Mouse (Mus musculus) myocyte (in vitro differentiated cells): ENCODE results near the gene Lrrc40. TPM values are rescaled to one million over a fixed set of nuclear protein-coding genes. Genes with fewer than 3 reads are reported as not detected.
"Not testable (repeated sequence)": the region's sequence is repeated elsewhere in the genome, so short reads cannot be mapped to it uniquely, and the experiment has no call there.

ENCODE experiments used
- H3K27me3 ChIP-seq: one replicate; pipeline ENCODE4 v1.6.1; 2011; ENCODE audit not compliant: control insufficient read depth, insufficient read depth, insufficient read length
- H3K36me3 ChIP-seq: one replicate; pipeline ENCODE4 v1.6.1; 2011; ENCODE audit not compliant: control insufficient read depth, insufficient read depth
- H3K4me2 ChIP-seq: one replicate; pipeline ENCODE4 v1.6.1; 2011; ENCODE audit warnings: low read depth, control low read depth
- H3K4me3 ChIP-seq: one replicate; pipeline ENCODE4 v1.5.1; 2011; ENCODE audit warnings: mild to moderate bottlenecking, control low read depth, moderate library complexity
- H3K79me2 ChIP-seq: one replicate; pipeline ENCODE4 v1.6.1; 2011; ENCODE audit not compliant: control insufficient read depth, insufficient read depth
- H3ac ChIP-seq: one replicate; pipeline ENCODE4 v1.6.1; 2011; ENCODE audit not compliant: control insufficient read depth, insufficient read length
- CEBPB ChIP-seq: IDR thresholded peaks from 2 replicates; pipeline ENCODE4 v1.6.1; 2011; ENCODE audit warnings: mild to moderate bottlenecking, moderate library complexity; ENCODE audit not compliant: poor library complexity, insufficient read depth, severe bottlenecking
- E2F4 ChIP-seq: IDR thresholded peaks from one replicate; pipeline ENCODE4 v1.6.1; 2011; ENCODE audit warnings: mild to moderate bottlenecking, control low read depth, moderate library complexity; ENCODE audit not compliant: insufficient read depth
- MAX ChIP-seq: IDR thresholded peaks from one replicate; pipeline ENCODE4 v1.6.1; 2011; ENCODE audit warnings: low read depth, mild to moderate bottlenecking, control low read depth
- MYOD1 ChIP-seq, 3 experiments: IDR thresholded peaks; one replicate each; pipeline ENCODE4 v1.6.1; 2011; ENCODE audit warnings: control low read depth in 2 of 3, low read depth in 2 of 3, mild to moderate bottlenecking in 2 of 3, moderate library complexity in 1 of 3; ENCODE audit not compliant: insufficient read length in 2 of 3, control insufficient read depth in 1 of 3
- MYOG ChIP-seq, 3 experiments: IDR thresholded peaks; one replicate each; pipeline ENCODE4 v1.6.1; 2011; ENCODE audit warnings: control low read depth in 2 of 3, low read depth in 2 of 3, mild to moderate bottlenecking in 2 of 3; ENCODE audit not compliant: insufficient read length in 2 of 3, control insufficient read depth in 1 of 3, insufficient read depth in 1 of 3
- POLR2A ChIP-seq: IDR thresholded peaks from one replicate; pipeline ENCODE4 v1.6.1; 2011; ENCODE audit warnings: low read depth, mild to moderate bottlenecking, control low read depth, moderate library complexity; ENCODE audit not compliant: insufficient read length
- POLR2AphosphoS2 ChIP-seq: IDR thresholded peaks from one replicate; pipeline ENCODE4 v1.6.1; 2011; ENCODE audit warnings: low read depth, control low read depth; ENCODE audit not compliant: insufficient read length
- REST ChIP-seq: IDR thresholded peaks from one replicate; pipeline ENCODE4 v1.6.1; 2011; ENCODE audit warnings: mild to moderate bottlenecking, control low read depth, moderate library complexity; ENCODE audit not compliant: insufficient read depth, insufficient read length
- SRF ChIP-seq: IDR thresholded peaks from one replicate; pipeline ENCODE4 v1.6.1; 2011; ENCODE audit warnings: low read depth; ENCODE audit not compliant: control insufficient read depth, insufficient read length
- TCF12 ChIP-seq: IDR thresholded peaks from one replicate; pipeline ENCODE4 v1.6.1; 2011; ENCODE audit warnings: mild to moderate bottlenecking, control low read depth; ENCODE audit not compliant: poor library complexity, insufficient read depth, severe bottlenecking
- TCF3 ChIP-seq: IDR thresholded peaks from one replicate; pipeline ENCODE4 v1.6.1; 2011; ENCODE audit warnings: low read depth, control low read depth; ENCODE audit not compliant: insufficient read length
- USF1 ChIP-seq: IDR thresholded peaks from one replicate; pipeline ENCODE4 v1.6.1; 2011; ENCODE audit warnings: low read depth, mild to moderate bottlenecking, control low read depth, moderate library complexity
- polyA plus RNA-seq: library from polyadenylated mRNA; unstranded; fragments of >200 nt; fragmentation: generic; extraction: Trizol; gene quantifications from one replicate; pipeline ENCODE4 v1.2.1, GENCODE M21; 2012; ENCODE audit warnings: missing spikeins

Lrrc40 gene
- polyA plus RNA-seq, 1 experiment: 6.4 TPM

DNA sequence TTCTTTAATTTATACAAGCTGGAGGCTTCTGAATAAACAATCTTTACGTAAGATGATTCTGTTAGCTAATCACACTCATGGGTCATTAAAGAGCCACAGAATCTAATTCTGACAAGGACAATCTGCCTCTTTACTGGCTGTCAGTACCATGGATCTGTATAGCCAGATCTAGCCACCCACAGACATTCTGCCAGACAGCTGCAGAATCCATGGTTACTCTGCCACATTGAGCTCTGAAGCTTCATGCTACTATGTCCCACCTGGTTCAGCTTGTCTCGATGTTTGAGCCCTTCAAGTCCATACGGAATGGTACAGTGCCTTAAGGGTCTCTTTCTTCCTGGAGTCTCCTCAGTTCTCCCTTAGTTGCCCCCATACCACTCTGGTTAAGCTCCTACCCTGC is 55.1 kb downstream of the Lrrc40 start:
- no peak for TF ChIP-seq MYOD1 (IDR thresholded peaks at IDR 0.05; ENCODE audit: control insufficient read depth in 1 of 3, insufficient read length in 2 of 3, low read depth in 2 of 3)
- no peak for TF ChIP-seq SRF
- no peak for TF ChIP-seq POLR2A
- no peak for TF ChIP-seq CEBPB
- TF ChIP-seq REST: no peak
- TF ChIP-seq E2F4: no peak
- TF ChIP-seq TCF3: no peak
- TF ChIP-seq MAX: no peak
- no peak for TF ChIP-seq POLR2AphosphoS2
- TF ChIP-seq MYOG (IDR thresholded peaks at IDR 0.05; ENCODE audit: control insufficient read depth in 1 of 3, insufficient read depth in 1 of 3, insufficient read length in 2 of 3, low read depth in 2 of 3): no peak
- no peak for TF ChIP-seq TCF12
- no peaks in the 10 kb centered on the region for H3K79me2 ChIP-seq
- no peaks in the 10 kb centered on the region for H3K36me3 ChIP-seq
- H3K4me2 ChIP-seq: no peak overlapping the region
- no peak overlapping the region for H3ac ChIP-seq
- no peaks in the 10 kb centered on the region for H3K27me3 ChIP-seq
- H3K4me3 ChIP-seq: no peak overlapping the region

DNA sequence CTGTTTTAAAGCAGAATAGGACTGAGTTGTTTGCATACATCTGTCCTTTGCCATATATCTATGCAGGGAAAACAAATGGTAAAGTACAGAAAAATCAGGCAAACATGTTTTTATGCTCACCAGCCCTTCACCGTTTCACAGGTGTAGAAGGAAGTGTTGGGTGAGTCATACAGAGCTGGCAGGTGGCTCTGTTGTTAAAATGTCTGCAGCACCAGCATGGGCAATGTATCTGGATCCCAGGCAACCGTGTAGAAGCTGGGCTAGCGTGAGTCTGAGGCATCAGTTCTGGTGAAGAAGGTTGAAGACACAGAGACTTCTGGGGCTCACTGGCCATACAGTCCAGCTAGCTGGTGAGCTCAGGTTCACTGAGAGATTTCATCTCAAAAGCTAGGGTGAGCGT is 57.5 kb downstream of the Lrrc40 start:
- TF ChIP-seq TCF12 (no peak), CEBPB (no peak), SRF (no peak), REST (no peak), POLR2AphosphoS2 (no peak), TCF3 (no peak), E2F4 (no peak), POLR2A (no peak), USF1 (no peak), MAX (no peak), MYOG (IDR thresholded peaks at IDR 0.05; ENCODE audit: control insufficient read depth in 1 of 3, insufficient read depth in 1 of 3, insufficient read length in 2 of 3, low read depth in 2 of 3) (no peak), MYOD1 (IDR thresholded peaks at IDR 0.05; ENCODE audit: control insufficient read depth in 1 of 3, insufficient read length in 2 of 3, low read depth in 2 of 3) (no peak)
- no peak overlapping the region for H3ac ChIP-seq

DNA sequence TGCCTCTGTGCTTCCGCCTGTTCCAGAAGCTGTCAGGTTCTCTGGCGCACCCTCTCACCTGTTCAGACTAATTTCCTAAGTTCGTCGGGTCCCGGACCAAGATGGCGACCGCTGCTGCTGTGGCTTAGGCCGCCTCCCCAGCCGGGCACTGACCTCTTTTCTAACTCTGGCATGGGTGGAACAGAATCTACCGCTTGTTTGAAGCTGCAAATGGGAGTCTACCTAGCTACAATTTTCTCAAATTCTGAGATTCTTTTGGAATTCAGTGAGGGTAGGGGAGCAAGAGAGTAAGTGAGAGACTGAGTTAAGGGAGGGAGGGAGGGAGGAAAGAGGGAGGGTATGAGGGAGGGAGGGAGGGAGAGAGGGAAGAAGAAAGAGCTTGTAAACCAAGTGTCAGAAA is 65.6 kb downstream of the Lrrc40 start:
- H3ac ChIP-seq, H3K4me2 ChIP-seq, H3K36me3 ChIP-seq, H3K27me3 ChIP-seq, H3K4me3 ChIP-seq, H3K79me2 ChIP-seq: not testable (repeated sequence)

More for the DNA sequence above, 57.5 kb downstream of the Lrrc40 start:
- no peaks in the 10 kb centered on the region for H3K79me2 ChIP-seq
- no peaks in the 10 kb centered on the region for H3K36me3 ChIP-seq
- H3K4me3 ChIP-seq: no peak overlapping the region
- no peak overlapping the region for H3K4me2 ChIP-seq
- no peaks in the 10 kb centered on the region for H3K27me3 ChIP-seq

DNA sequence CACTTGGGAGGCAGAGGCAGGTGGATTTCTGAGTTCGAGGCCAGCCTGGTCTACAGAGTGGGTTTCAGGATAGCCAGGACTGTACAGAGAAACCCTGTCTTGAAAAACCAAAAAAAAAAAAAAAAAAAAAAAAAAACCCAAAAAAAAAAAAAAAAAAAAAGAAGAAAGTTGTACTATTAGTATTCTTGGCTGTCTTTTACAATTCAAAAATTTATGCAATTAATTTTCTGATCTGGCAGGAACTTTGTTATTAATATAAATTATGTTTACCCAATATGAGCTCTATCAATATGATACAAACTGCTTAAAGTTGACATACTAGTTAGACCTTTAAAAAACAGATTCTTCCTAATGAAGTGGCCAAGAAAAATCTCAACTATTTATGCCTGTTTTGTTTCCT is 66.1 kb downstream of the Lrrc40 start:
- H3K4me2 ChIP-seq, H3K36me3 ChIP-seq, H3K79me2 ChIP-seq, H3K4me3 ChIP-seq, H3ac ChIP-seq, H3K27me3 ChIP-seq: not testable (repeated sequence)

DNA sequence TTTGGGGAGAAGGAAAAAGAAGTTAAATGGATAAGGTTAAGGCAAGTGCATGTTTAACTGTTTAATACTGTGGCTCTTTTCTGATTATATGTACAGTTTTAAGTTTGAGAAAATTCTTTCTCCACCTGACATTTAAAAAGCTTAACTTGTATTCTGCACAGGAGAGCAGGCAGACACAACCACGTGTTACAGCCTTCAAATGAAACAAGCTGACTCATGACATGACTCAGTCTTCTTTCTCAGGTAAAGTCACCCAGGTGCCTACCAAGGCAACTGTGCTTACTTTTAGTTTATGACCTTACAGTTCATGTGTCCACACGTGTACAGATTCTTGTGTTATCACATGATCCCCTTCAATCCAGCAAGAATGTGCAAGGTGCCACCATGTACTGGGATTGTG is 67.0 kb downstream of the Lrrc40 start:
- H3K4me3 ChIP-seq: no peak overlapping the region
- no peaks in the 10 kb centered on the region for H3K27me3 ChIP-seq
- no peaks in the 10 kb centered on the region for H3K36me3 ChIP-seq
- no peaks in the 10 kb centered on the region for H3K79me2 ChIP-seq
- H3ac ChIP-seq: no peak overlapping the region
- no peak for TF ChIP-seq REST
- no peak for TF ChIP-seq TCF3
- TF ChIP-seq MYOG (IDR thresholded peaks at IDR 0.05; ENCODE audit: control insufficient read depth in 1 of 3, insufficient read depth in 1 of 3, insufficient read length in 2 of 3, low read depth in 2 of 3): no peak
- no peak for TF ChIP-seq POLR2A
- no peak for TF ChIP-seq MYOD1 (IDR thresholded peaks at IDR 0.05; ENCODE audit: control insufficient read depth in 1 of 3, insufficient read length in 2 of 3, low read depth in 2 of 3)
- no peak for TF ChIP-seq TCF12
- TF ChIP-seq SRF: no peak
- no peak for TF ChIP-seq POLR2AphosphoS2
- no peak for TF ChIP-seq E2F4
- no peak for TF ChIP-seq CEBPB
- TF ChIP-seq USF1: no peak
- no peak for TF ChIP-seq MAX
- no peak overlapping the region for H3K4me2 ChIP-seq

DNA sequence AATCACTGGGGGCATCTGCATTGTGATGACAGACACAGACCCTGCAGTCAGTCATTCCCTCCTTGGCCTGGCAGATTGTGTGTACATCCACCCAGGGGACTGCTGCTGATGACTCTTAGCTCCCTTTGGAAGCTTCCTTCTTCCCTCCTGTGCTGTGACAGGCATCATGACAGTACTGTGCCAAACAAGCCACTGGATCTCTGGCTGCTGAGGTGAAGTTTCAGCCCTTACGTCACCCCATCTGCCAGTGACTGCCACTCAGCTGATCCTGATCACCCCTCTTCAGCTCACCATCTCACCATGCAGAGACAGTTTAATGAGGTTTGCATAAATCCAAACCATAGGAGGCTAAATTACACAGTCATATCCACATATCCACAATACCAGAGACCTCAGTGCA is 68.8 kb downstream of the Lrrc40 start:
- H3K4me3 ChIP-seq: no peak overlapping the region
- no peak overlapping the region for H3ac ChIP-seq
- H3K4me2 ChIP-seq: no peak overlapping the region
- H3K79me2 ChIP-seq: no peaks in the 10 kb centered on the region
- H3K36me3 ChIP-seq: no peaks in the 10 kb centered on the region
- TF ChIP-seq MYOD1 (IDR thresholded peaks at IDR 0.05; ENCODE audit: control insufficient read depth in 1 of 3, insufficient read length in 2 of 3, low read depth in 2 of 3): no peak
- TF ChIP-seq SRF: no peak
- no peak for TF ChIP-seq TCF3
- TF ChIP-seq MAX: no peak
- TF ChIP-seq POLR2A: no peak
- no peaks in the 10 kb centered on the region for H3K27me3 ChIP-seq

Other genes starting within 250 kb of the Lrrc40 start
- 66.6 TPM for gene Cth, start 111.6 kb upstream of the Lrrc40 start, polyA plus RNA-seq
- gene Ankrd13c, start 89.4 kb upstream of the Lrrc40 start, polyA plus RNA-seq: 19.9 TPM
- 46.2 TPM for gene Srsf11, start within 50 bp of the Lrrc40 start, polyA plus RNA-seq